Mouse (Mus musculus): ENCODE measurements around the gene Pde4c.

DNA sequence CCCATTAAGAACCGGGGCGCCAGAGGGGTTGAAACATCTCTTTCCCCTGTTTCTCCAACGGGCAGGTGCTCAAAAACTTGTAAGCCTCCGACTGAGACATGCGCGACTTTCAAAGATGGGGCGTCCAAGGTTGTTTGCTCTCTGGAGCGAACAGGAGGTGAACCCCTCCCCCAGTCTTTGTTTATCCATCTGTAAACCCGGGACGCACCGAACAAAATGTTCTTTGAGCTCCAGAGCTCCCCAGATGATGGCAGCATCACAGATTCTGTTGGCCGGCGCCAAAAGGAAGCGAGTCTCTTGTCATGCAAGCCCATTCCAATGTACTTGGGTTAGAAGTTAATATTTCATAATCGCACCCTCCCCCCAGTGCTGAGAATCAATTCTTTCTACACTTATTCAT lies 74.8 kb downstream of the Pde4c start:
- no peak for TF ChIP-seq POLR2A (IDR thresholded peaks at IDR 0.05; ENCODE audit: borderline replicate concordance, extremely low read depth, low read depth, low read length)
- no peak for TF ChIP-seq CTCF (IDR thresholded peaks at IDR 0.05; ENCODE audit: insufficient read depth, low read length)

All from lung, adult 2 months (tissue).